Mouse (Mus musculus) lung, postnatal 0 days (tissue): ENCODE data around the gene Rnls.

Source experiments
- CTCF ChIP-seq: IDR thresholded peaks from 2 replicates; pipeline ENCODE4 v1.5.1; 2016; ENCODE audit warnings: antibody characterized with exemption, mild to moderate bottlenecking
- EP300 ChIP-seq: IDR thresholded peaks from 2 replicates; pipeline ENCODE4 v1.6.1; 2016; ENCODE audit warnings: antibody characterized with exemption, mild to moderate bottlenecking, control low read depth

DNA sequence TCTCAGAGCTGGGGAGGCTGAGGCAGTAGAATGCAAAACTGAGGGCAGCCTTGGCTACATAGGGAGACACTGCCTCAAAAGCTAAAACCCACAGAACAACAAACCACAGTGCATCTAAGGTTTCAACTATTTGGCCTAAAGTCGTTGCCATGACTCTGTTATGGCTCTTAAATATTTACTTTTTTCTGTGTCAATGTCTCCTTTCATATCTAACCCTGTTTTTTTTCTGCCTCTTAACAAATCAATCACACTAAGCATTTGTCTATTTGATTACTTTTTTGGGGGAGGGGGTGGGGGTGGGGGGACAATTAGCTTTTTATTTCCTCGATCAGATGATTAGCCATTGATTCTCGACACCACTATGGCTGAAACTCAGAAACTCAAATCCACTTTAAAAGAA, 294.4 kb downstream of the Rnls start:
- no peak for TF ChIP-seq CTCF
- no peak for TF ChIP-seq EP300
